ENCODE assay signal across 13 mouse cellular contexts in the genomic region with DNA sequence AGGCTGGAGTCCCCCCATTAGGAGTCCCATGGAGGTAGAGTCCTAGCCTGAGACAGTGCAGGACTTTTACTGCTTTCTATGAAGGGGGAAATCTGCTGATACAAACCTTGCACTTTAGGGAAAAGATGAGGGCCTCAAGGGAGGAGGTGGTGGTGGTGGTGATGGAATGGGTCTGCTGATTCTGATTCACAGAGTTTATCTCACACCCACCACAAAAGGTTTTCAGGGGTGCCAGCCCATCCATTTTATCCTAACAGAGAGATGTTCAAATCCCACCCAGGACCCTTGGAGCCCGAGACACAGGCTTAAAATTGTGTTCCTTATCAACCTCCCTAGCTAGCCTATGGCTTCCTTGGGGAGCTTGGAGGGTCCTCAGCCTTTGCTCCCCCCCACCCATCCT. TPM values are rescaled to one million over a fixed set of nuclear protein-coding genes. Genes with fewer than 3 reads are reported as not detected.
A peak's percentile ranks its signal among the peaks of the same experiment; 100 is the strongest.
DNase-seq lines count a peak whose midpoint lies in the region; ATAC-seq lines count a peak whose summit lies in the region.
"Had no signal": no experiment of that assay in that cellular context is flagged by ENCODE, and none has a peak within 500 bp of the region (broad histone marks: within the 10 kb centered on the region; RNA-seq: fewer than 3 reads in every experiment).

No protein-coding gene starts in this region.

- peak; percentile 19 for DNase-seq in brain, adult 2 months (ENCODE audit: low read depth, low spot score)
- DNase-seq in embryonic facial prominence, embryonic 11.5 days (ENCODE audit: low spot score), result no peak
- no peak for DNase-seq in hindbrain, embryonic 10.5 days (ENCODE audit: low spot score)
- DNase-seq in heart, adult 9 months (ENCODE audit: low spot score in 2 of 2), result no peak
- no peak for DNase-seq in ovary, adult 18-20 months (ENCODE audit: low spot score)
- DNase-seq in ovary, postnatal 14 days (ENCODE audit: low spot score), result no peak
- no peak for DNase-seq in lung, postnatal 10 days
- DNase-seq: kidney, postnatal 4 days; liver had no signal

- no peaks in the 10 kb centered on the region for H3K9me3 ChIP-seq in embryonic facial prominence, embryonic 11.5 days (replicated peaks; ENCODE audit: control insufficient read depth, low read length)
- H3K9me3 ChIP-seq in hindbrain, embryonic 10.5 days, result no peaks in the 10 kb centered on the region
- H3K9me3 ChIP-seq in midbrain, embryonic 13.5 days, result no peaks in the 10 kb centered on the region
- H3K9me3 ChIP-seq: lung, embryonic 15.5 days had no signal

- H3K27me3 ChIP-seq in embryonic facial prominence, embryonic 11.5 days (ENCODE audit: control insufficient read depth, insufficient read depth, low read length), result peaks cover 90% of the 10 kb centered on the region
- peaks cover 100% of the 10 kb centered on the region for H3K27me3 ChIP-seq in hindbrain, embryonic 10.5 days (ENCODE audit: insufficient read depth, poor library complexity, severe bottlenecking)
- H3K27me3 ChIP-seq in midbrain, embryonic 13.5 days, result peaks cover 51% of the 10 kb centered on the region

- no peak overlapping the region; the same call in 1 of the 2 replicates for H3K9ac ChIP-seq in embryonic facial prominence, embryonic 11.5 days (replicated peaks; ENCODE audit: low read length)
- H3K9ac ChIP-seq in midbrain, embryonic 13.5 days (replicated peaks), result peak overlapping the region; percentile 99
- H3K9ac ChIP-seq: lung, embryonic 15.5 days had no signal

- H3K27ac ChIP-seq in embryonic facial prominence, embryonic 11.5 days (replicated peaks; ENCODE audit: low read depth, low read length), result no peak overlapping the region
- H3K27ac ChIP-seq in hindbrain, embryonic 10.5 days, result peak overlapping the region; percentile 98
- H3K27ac ChIP-seq in midbrain, embryonic 13.5 days, result peak overlapping the region; percentile 97
- H3K27ac ChIP-seq: lung, embryonic 15.5 days had no signal

- H3K4me3 ChIP-seq in embryonic facial prominence, embryonic 11.5 days (ENCODE audit: low read depth, low read length), result peak overlapping the region; percentile 22
- peak overlapping the region; percentile 63 for H3K4me3 ChIP-seq in hindbrain, embryonic 10.5 days
- H3K4me3 ChIP-seq in midbrain, embryonic 13.5 days (replicated peaks), result peak overlapping the region; percentile 86

- peak overlapping the region; percentile 25 for H3K4me2 ChIP-seq in embryonic facial prominence, embryonic 11.5 days (ENCODE audit: low read depth, low read length)
- H3K4me2 ChIP-seq in midbrain, embryonic 13.5 days (replicated peaks), result peak overlapping the region; percentile 90

- peaks cover 8% of the 10 kb centered on the region; the same call in 1 of the 2 replicates for H3K4me1 ChIP-seq in embryonic facial prominence, embryonic 11.5 days (ENCODE audit: control insufficient read depth, insufficient read depth, low read length)
- peaks cover 96% of the 10 kb centered on the region for H3K4me1 ChIP-seq in hindbrain, embryonic 10.5 days (replicated peaks)
- peaks cover 88% of the 10 kb centered on the region for H3K4me1 ChIP-seq in midbrain, embryonic 13.5 days (replicated peaks)

- H3K36me3 ChIP-seq in embryonic facial prominence, embryonic 11.5 days (replicated peaks; ENCODE audit: control insufficient read depth, insufficient read depth, low read depth, low read length), result no peaks in the 10 kb centered on the region
- H3K36me3 ChIP-seq in hindbrain, embryonic 10.5 days, result peaks cover 67% of the 10 kb centered on the region
- peaks cover 19% of the 10 kb centered on the region for H3K36me3 ChIP-seq in midbrain, embryonic 13.5 days
- H3K36me3 ChIP-seq: lung, embryonic 15.5 days had no signal

- ATAC-seq in embryonic facial prominence, embryonic 11.5 days (replicated peaks; ENCODE audit: insufficient number of reproducible peaks, low FRiP score, low TSS enrichment, low read depth), result no peak
- no peak for ATAC-seq in midbrain, embryonic 13.5 days
- ATAC-seq: intestine, postnatal 0 days; Patski had no signal

- WGBS in embryonic facial prominence, embryonic 11.5 days, result 13% methylated on average over 1 of the region's 1 CpGs
- WGBS in hindbrain, embryonic 10.5 days, result 11% methylated on average over 1 of the region's 1 CpGs
- 23% methylated on average over 1 of the region's 1 CpGs for WGBS in midbrain, embryonic 13.5 days

RNA-seq across cellular contexts. Expression of gene Polg, which starts 41.6 kb away (rescaled TPM):
- 19.7 and 21.3 TPM in 2 replicates for polyA plus RNA-seq in embryonic facial prominence, embryonic 11.5 days (2014; fragmentation: Nextera tagmentation; extraction: Ambion mirVana)
- polyA plus RNA-seq in hindbrain, embryonic 10.5 days (2016; fragmentation: Nextera tagmentation; extraction: Ambion mirVana), result 38.5 and 43.0 TPM in 2 replicates
- 22.0 and 23.8 TPM in 2 replicates for polyA plus RNA-seq in midbrain, embryonic 13.5 days (2015; fragmentation: Nextera tagmentation; extraction: Ambion mirVana)

Comparison
In these comparisons a context has a peak if more than half of its experiments do, and no peak if none do; other contexts are left out.
1. H3K4me3 ChIP-seq: peak in every context shown above with its lines; median percentile 86 in midbrain, embryonic 13.5 days; 63 in hindbrain, embryonic 10.5 days; 22 in embryonic facial prominence, embryonic 11.5 days.